8 mouse cellular contexts compared by ENCODE assay signal in the genomic region with DNA sequence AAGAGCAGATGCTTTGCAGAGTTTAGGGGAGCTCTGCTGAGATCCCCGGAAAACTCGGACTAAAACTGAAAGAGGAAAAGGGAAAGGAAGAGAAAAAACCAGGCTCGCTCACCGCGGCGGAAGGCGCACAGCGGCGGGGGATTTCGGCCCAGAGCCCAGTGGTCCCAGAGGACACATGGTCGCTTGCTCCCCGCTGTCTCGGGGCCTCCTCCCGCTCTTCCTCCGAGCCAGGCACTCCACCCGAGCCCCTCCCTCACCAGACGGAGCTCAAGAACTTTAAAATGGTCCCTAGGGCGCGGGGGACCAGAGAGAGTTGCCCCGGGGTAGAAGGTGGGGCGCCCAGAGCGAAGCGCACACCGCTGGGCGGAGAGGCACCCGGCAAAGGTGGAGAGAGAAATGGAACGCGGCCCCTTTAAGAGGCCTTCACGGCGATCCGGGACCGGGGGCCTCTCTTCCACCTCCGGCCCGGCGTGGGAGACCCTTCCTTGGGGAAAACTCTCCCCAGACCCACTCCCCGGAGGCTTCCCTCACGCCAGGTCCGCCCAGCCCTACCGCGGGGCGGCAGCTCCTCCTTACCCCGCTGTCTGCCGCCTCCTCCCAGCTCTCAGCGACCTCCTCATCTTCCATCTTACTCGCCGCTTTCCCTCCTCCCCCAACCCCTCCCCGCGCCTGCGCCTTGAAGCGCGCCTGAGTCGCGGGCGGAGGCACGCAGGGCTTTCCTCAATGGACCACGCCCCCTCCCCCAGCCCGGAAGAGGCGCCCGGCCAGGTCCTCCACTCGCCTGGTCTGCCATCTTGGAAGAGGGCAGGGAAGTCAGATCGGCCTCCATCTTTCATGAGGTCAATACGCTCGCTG. TPM values are rescaled to one million over a fixed set of nuclear protein-coding genes. Genes with fewer than 3 reads are reported as not detected.
DNase-seq lines count a peak whose midpoint lies in the region; ATAC-seq and TF ChIP-seq lines count a peak whose summit lies in the region.

A gene (minus strand): TSS at position 660 of the 855 bp plus-strand sequence.

- H3K4me1 ChIP-seq in ES-E14 (ENCODE audit: control insufficient read depth in 2 of 2, insufficient read depth in 2 of 2, low read length in 2 of 2, poor library complexity in 1 of 2), result peaks cover 14 to 22% of the 10 kb centered on the region in 2 experiments; a peak in 3 of 4 replicates
- peaks cover 35% of the 10 kb centered on the region for H3K4me1 ChIP-seq in forebrain, embryonic 16.5 days (replicated peaks; ENCODE audit: control insufficient read depth, insufficient read depth, low read length)
- H3K4me1 ChIP-seq in lung, embryonic 14.5 days (ENCODE audit: insufficient read depth), result peaks cover 31% of the 10 kb centered on the region
- H3K4me1 ChIP-seq in olfactory bulb, adult 2 months (ENCODE audit: control insufficient read depth, insufficient read depth, low read length), result peaks cover 23% of the 10 kb centered on the region
- H3K4me1 ChIP-seq in thymus, adult 2 months (replicated peaks; ENCODE audit: control insufficient read depth, insufficient read depth, low read length), result peaks cover 24% of the 10 kb centered on the region

- WGBS in forebrain, embryonic 16.5 days, result under 1% methylated on average over 63 of the region's 63 CpGs
- under 1% methylated on average over 63 of the region's 63 CpGs for WGBS in lung, embryonic 14.5 days
- under 1% methylated on average over 63 of the region's 63 CpGs for WGBS in olfactory bulb, adult 2 months
- under 1% methylated on average over 63 of the region's 63 CpGs for WGBS in thymus, adult 2 months

- in situ Hi-C loops in ES-E14 (cut with MboI; ENCODE audit: low sequenced_read_pairs in 2 of 2, unreplicated experiment in 2 of 2), result no loop called here

- peak within 1 kb of the TSS; percentile 81 for H3K9ac ChIP-seq in ES-E14 (ENCODE audit: insufficient read depth, low read depth, low read length, poor library complexity, severe bottlenecking)
- peak within 1 kb of the TSS; percentile 95 for H3K9ac ChIP-seq in forebrain, embryonic 16.5 days (replicated peaks; ENCODE audit: low read depth, low read length)
- H3K9ac ChIP-seq in lung, embryonic 14.5 days, result peak within 1 kb of the TSS; percentile 71

- intact Hi-C loops in heart, postnatal 36 days (cut with DNase I), result loop anchor here (10.0 kb wide), 1 partner anchor 175 kb away; a partner anchor contains a TSS

- peak; percentile 99 for DNase-seq in ES-E14 (ENCODE audit: low read depth, low spot score)
- DNase-seq in cerebellum, adult 11-12 months, result peak; percentile 99
- peak; percentile 98 to 99 for DNase-seq in heart, postnatal 36 days
- peak; percentile 98 to 99 for DNase-seq in layer of hippocampus, adult 2 months (ENCODE audit: low spot score in 2 of 2)
- DNase-seq in lung, embryonic 14.5 days, result peak; percentile 98
- peak; percentile 99 for DNase-seq in thymus, adult 2 months

- peak within 1 kb of the TSS; percentile 74 to 96 for H3K4me3 ChIP-seq in ES-E14 (ENCODE audit: insufficient read depth in 1 of 2, low read depth in 1 of 2, low read length in 2 of 2, poor library complexity in 1 of 2, severe bottlenecking in 1 of 2)
- H3K4me3 ChIP-seq in forebrain, embryonic 16.5 days (replicated peaks; ENCODE audit: low read length), result peak within 1 kb of the TSS; percentile 93
- H3K4me3 ChIP-seq in layer of hippocampus, adult 2 months, result peak within 1 kb of the TSS; percentile 83
- peak within 1 kb of the TSS; percentile 91 for H3K4me3 ChIP-seq in lung, embryonic 14.5 days (ENCODE audit: low read depth, low read length)
- peak within 1 kb of the TSS; percentile 69 for H3K4me3 ChIP-seq in olfactory bulb, adult 2 months (ENCODE audit: insufficient read depth, low read depth, low read length)
- H3K4me3 ChIP-seq in thymus, adult 2 months (ENCODE audit: control insufficient read depth, insufficient read depth, low read length), result peak within 1 kb of the TSS; percentile 76

- no peak for TF ChIP-seq CTCF in layer of hippocampus, adult 2 months (conservative IDR thresholded peaks at IDR 0.05)
- TF ChIP-seq CTCF in lung, embryonic 14.5 days (IDR thresholded peaks at IDR 0.05; ENCODE audit: low read depth), result no peak
- TF ChIP-seq CTCF in olfactory bulb, adult 2 months (IDR thresholded peaks at IDR 0.05; ENCODE audit: insufficient read depth, low read depth, low read length), result no peak
- TF ChIP-seq CTCF in thymus, adult 2 months (IDR thresholded peaks at IDR 0.05; ENCODE audit: borderline replicate concordance, control insufficient read depth, extremely low read depth, insufficient read depth, low read length, poor library complexity), result peak; percentile 35; the same call in 1 of the 2 replicates

- H3K36me3 ChIP-seq in ES-E14 (ENCODE audit: control insufficient read depth, insufficient read depth, low read length, poor library complexity, severe bottlenecking), result no peaks in the 10 kb centered on the region; the same call in 1 of the 2 replicates
- no peaks in the 10 kb centered on the region for H3K36me3 ChIP-seq in forebrain, embryonic 16.5 days (ENCODE audit: control insufficient read depth, insufficient read depth)
- peaks cover 13% of the 10 kb centered on the region; the same call in 1 of the 2 replicates for H3K36me3 ChIP-seq in lung, embryonic 14.5 days (ENCODE audit: insufficient read depth)
- no peaks in the 10 kb centered on the region for H3K36me3 ChIP-seq in thymus, adult 2 months (ENCODE audit: control insufficient read depth, insufficient read depth, low read length)

- peak; percentile 94 for ATAC-seq in forebrain, embryonic 16.5 days
- peak; percentile 91 for ATAC-seq in lung, embryonic 14.5 days (ENCODE audit: insufficient read depth)

- no peaks in the 10 kb centered on the region for H3K9me3 ChIP-seq in ES-E14 (ENCODE audit: control insufficient read depth, insufficient read depth, low read depth, low read length)
- H3K9me3 ChIP-seq in forebrain, embryonic 16.5 days (ENCODE audit: control insufficient read depth, low read length), result no peaks in the 10 kb centered on the region
- H3K9me3 ChIP-seq in lung, embryonic 14.5 days (ENCODE audit: low read depth, low read length), result no peaks in the 10 kb centered on the region

- H3K4me2 ChIP-seq in forebrain, embryonic 16.5 days (ENCODE audit: low read length), result peak within 1 kb of the TSS; percentile 92
- H3K4me2 ChIP-seq in lung, embryonic 14.5 days, result peak within 1 kb of the TSS; percentile 82

- peak within 1 kb of the TSS; percentile 50 for H3K27ac ChIP-seq in ES-E14 (ENCODE audit: insufficient read depth, low read depth, low read length, poor library complexity, severe bottlenecking)
- peak within 1 kb of the TSS; percentile 95 for H3K27ac ChIP-seq in forebrain, embryonic 16.5 days (ENCODE audit: low read length)
- peak within 1 kb of the TSS; percentile 99 for H3K27ac ChIP-seq in layer of hippocampus, adult 2 months
- peak within 1 kb of the TSS; percentile 96 for H3K27ac ChIP-seq in lung, embryonic 14.5 days (ENCODE audit: low read depth)
- peak within 1 kb of the TSS; percentile 89 for H3K27ac ChIP-seq in olfactory bulb, adult 2 months (ENCODE audit: insufficient read depth, low read depth, low read length)
- H3K27ac ChIP-seq in thymus, adult 2 months (ENCODE audit: control insufficient read depth, insufficient read depth, low read length), result peak within 1 kb of the TSS; percentile 68

- no peaks in the 10 kb centered on the region for H3K27me3 ChIP-seq in forebrain, embryonic 16.5 days (replicated peaks; ENCODE audit: control insufficient read depth, insufficient read depth, low read length)
- H3K27me3 ChIP-seq in lung, embryonic 14.5 days (ENCODE audit: insufficient read depth, low read length), result no peaks in the 10 kb centered on the region
- no peaks in the 10 kb centered on the region for H3K27me3 ChIP-seq in thymus, adult 2 months (ENCODE audit: control insufficient read depth, insufficient read depth, low read length)

- peak; percentile 60 for TF ChIP-seq POLR2A in olfactory bulb, adult 2 months (IDR thresholded peaks at IDR 0.05; ENCODE audit: insufficient read depth, low read depth, low read length)
- TF ChIP-seq POLR2A in thymus, adult 2 months (IDR thresholded peaks at IDR 0.05; ENCODE audit: control insufficient read depth, extremely low read depth, insufficient read depth, low read length, poor library complexity), result peak; percentile 89

TF ChIP-seq in ES-E14, 5 proteins besides CTCF, POLR2A, EP300 and RAD21:
- peak; percentile 91 for TF ChIP-seq HCFC1 (IDR thresholded peaks at IDR 0.05; ENCODE audit: borderline replicate concordance, insufficient read depth, low read length)
- no peak for TF ChIP-seq ZNF384 (IDR thresholded peaks at IDR 0.05; ENCODE audit: low read depth, low read length)

RNA-seq across cellular contexts. Expression of the gene that starts here (rescaled TPM):
- 46.2 and 64.6 TPM in 2 replicates for total RNA-seq in ES-E14 (2012; rRNA removed)
- 27.6 and 31.2 TPM in 2 replicates for polyA plus RNA-seq in forebrain, embryonic 16.5 days (2015; fragmentation: Nextera tagmentation; extraction: Ambion mirVana)
- 10 to 100 TPM; 91.0 to 93.7 TPM for total RNA-seq in heart, postnatal 36 days (2021)
- total RNA-seq in layer of hippocampus, adult 2 months (2021), result 10 to 100 TPM; 49.7 to 54.3 TPM
- 29.8 and 32.5 TPM in 2 replicates for polyA plus RNA-seq in lung, embryonic 14.5 days (2014; fragmentation: Nextera tagmentation; extraction: Ambion mirVana)
- polyA plus RNA-seq in olfactory bulb, adult 2 months (2012; ENCODE audit: insufficient read depth, insufficient read length, low replicate concordance, missing spikeins), result not detected in 2 replicates
- polyA plus RNA-seq in thymus, adult 2 months (2012; rRNA removed), result 54.2 and 62.1 TPM in 2 replicates

Comparison
In these comparisons a context has a peak if more than half of its experiments do, and no peak if none do; other contexts are left out.
1. Peak in every context shown above with its lines: DNase-seq, ATAC-seq, H3K4me3 ChIP-seq and H3K27ac ChIP-seq.
2. RNA of the gene that starts here (polyA plus RNA-seq): 54.2 to 62.1 TPM in thymus, adult 2 months, 27.6 to 31.2 TPM in forebrain, embryonic 16.5 days and 29.8 to 32.5 TPM in lung, embryonic 14.5 days; not detected in olfactory bulb, adult 2 months; every median in the first group is over 10 times any median in the second.